Mouse (Mus musculus) ES-Bruce4 (cell line): ENCODE data around the gene Tspyl1. TPM values are rescaled to one million over a fixed set of nuclear protein-coding genes. Genes with fewer than 3 reads are reported as not detected.
A peak's percentile ranks its signal among the peaks of the same experiment; 100 is the strongest.

Experiments
- H3K27ac ChIP-seq: 2 replicates; pipeline ENCODE4 v1.5.1; 2012; ENCODE audit warnings: low read length, inconsistent platforms; ENCODE audit not compliant: insufficient read depth
- H3K27me3 ChIP-seq: 2 replicates; pipeline ENCODE4 v1.6.1; 2012; ENCODE audit warnings: mild to moderate bottlenecking, low read length, inconsistent platforms; ENCODE audit not compliant: control insufficient read depth, poor library complexity, insufficient read depth, severe bottlenecking
- H3K36me3 ChIP-seq: 2 replicates; pipeline ENCODE4 v1.6.1; 2012; ENCODE audit warnings: inconsistent platforms, mild to moderate bottlenecking, low read length, moderate library complexity; ENCODE audit not compliant: control insufficient read depth, poor library complexity, insufficient read depth, severe bottlenecking
- H3K4me1 ChIP-seq: one replicate; pipeline ENCODE4 v1.8.1; 2011; ENCODE audit warnings: low read length; ENCODE audit not compliant: control insufficient read depth, insufficient read depth
- H3K4me3 ChIP-seq: 2 replicates; pipeline ENCODE4 v1.5.1; 2011; ENCODE audit warnings: low read depth, mild to moderate bottlenecking, low read length
- H3K9ac ChIP-seq: 2 replicates; pipeline ENCODE4 v1.6.1; 2012; ENCODE audit warnings: low read depth, mild to moderate bottlenecking, inconsistent platforms; ENCODE audit not compliant: poor library complexity, severe bottlenecking
- H3K9me3 ChIP-seq: replicated peaks from 2 replicates; pipeline ENCODE4 v1.6.1; 2012; ENCODE audit warnings: mild to moderate bottlenecking, low read length, inconsistent platforms; ENCODE audit not compliant: control insufficient read depth, poor library complexity, insufficient read depth, severe bottlenecking
- CTCF ChIP-seq: IDR thresholded peaks from one replicate; pipeline ENCODE4 v1.8.1; 2011; ENCODE audit warnings: low read depth, low read length
- EP300 ChIP-seq: IDR thresholded peaks from 2 replicates; pipeline ENCODE4 v1.6.1; 2011; ENCODE audit warnings: low read depth, low read length; ENCODE audit not compliant: insufficient read depth
- POLR2A ChIP-seq: IDR thresholded peaks from one replicate; pipeline ENCODE4 v1.8.1; 2011; ENCODE audit warnings: low read length; ENCODE audit not compliant: insufficient read depth
- polyA plus RNA-seq: library from polyadenylated mRNA; stranded (reverse); fragments of >200 nt; gene quantifications from 2 replicates; pipeline ENCODE4 v1.2.4, GENCODE M21; 2011; ENCODE audit warnings: low read depth; ENCODE audit not compliant: missing spikeins, insufficient read depth, insufficient read length

Tspyl1 gene
- polyA plus RNA-seq, 1 experiment: 36.8 TPM

GRCm38 (mm10) chr10:34296911-34297298, 14.9 kb downstream of the Tspyl1 start:
- no peaks in the 10 kb centered on the region for H3K9me3 ChIP-seq
- no peaks in the 10 kb centered on the region for H3K36me3 ChIP-seq
- H3K27me3 ChIP-seq: no peaks in the 10 kb centered on the region
- no peak for TF ChIP-seq POLR2A
- TF ChIP-seq CTCF: no peak
- no peak for TF ChIP-seq EP300
- H3K4me1 ChIP-seq: no peaks in the 10 kb centered on the region
- H3K9ac ChIP-seq: peak overlapping the region; percentile 79
- H3K27ac ChIP-seq: no peak overlapping the region
- peak overlapping the region; percentile 61; the same call in 1 of the 2 replicates for H3K4me3 ChIP-seq

GRCm38 (mm10) chr10:34297299-34297979, 15.4 kb downstream of the Tspyl1 start, which contains the start of gene Tspyl4:
Tspyl4 (plus strand) TSS chr10:34297442.
- no peaks in the 10 kb centered on the region for H3K36me3 ChIP-seq
- H3K9ac ChIP-seq: peak within 1 kb of the TSS; percentile 79
- H3K9me3 ChIP-seq: no peaks in the 10 kb centered on the region
- H3K4me3 ChIP-seq: peak within 1 kb of the TSS; percentile 87
- TF ChIP-seq POLR2A (no peak), EP300 (0 out of 2 replicates have a peak, but pooled peaks have one; percentile 36), CTCF (no peak)
- no peaks in the 10 kb centered on the region for H3K27me3 ChIP-seq
- H3K4me1 ChIP-seq: no peaks in the 10 kb centered on the region
- no peak within 1 kb of the TSS for H3K27ac ChIP-seq

- H3K27me3 ChIP-seq: no peaks in the 10 kb centered on the region
- H3K9ac ChIP-seq: no peak overlapping the region
These were observed 16.2 kb downstream of the Tspyl1 start for GRCm38 (mm10) chr10:34297980-34298753.

GRCm38 (mm10) chr10:34300368-34300767, 18.4 kb downstream of the Tspyl1 start:
- H3K27me3 ChIP-seq: no peaks in the 10 kb centered on the region
- no peaks in the 10 kb centered on the region for H3K4me1 ChIP-seq
- no peak overlapping the region for H3K9ac ChIP-seq
- H3K9me3 ChIP-seq: no peaks in the 10 kb centered on the region
- H3K36me3 ChIP-seq: no peaks in the 10 kb centered on the region
- no peak for TF ChIP-seq POLR2A
- no peak for TF ChIP-seq CTCF
- TF ChIP-seq EP300: no peak
- H3K4me3 ChIP-seq: no peak overlapping the region
- H3K27ac ChIP-seq: no peak overlapping the region

More at GRCm38 (mm10) chr10:34297980-34298753, 16.2 kb downstream of the Tspyl1 start:
- no peaks in the 10 kb centered on the region for H3K4me1 ChIP-seq
- H3K9me3 ChIP-seq: no peaks in the 10 kb centered on the region
- H3K36me3 ChIP-seq: no peaks in the 10 kb centered on the region
- no peak overlapping the region for H3K27ac ChIP-seq
- H3K4me3 ChIP-seq: peak overlapping the region; percentile 87
- TF ChIP-seq POLR2A (no peak), EP300 (no peak), CTCF (no peak)

- TF ChIP-seq EP300: no peak
- TF ChIP-seq CTCF: no peak
- TF ChIP-seq POLR2A: no peak
- H3K27ac ChIP-seq: no peak overlapping the region
- no peak overlapping the region for H3K9ac ChIP-seq
- no peaks in the 10 kb centered on the region for H3K9me3 ChIP-seq
- no peak overlapping the region for H3K4me3 ChIP-seq
- H3K27me3 ChIP-seq: no peaks in the 10 kb centered on the region
- no peaks in the 10 kb centered on the region for H3K4me1 ChIP-seq
- H3K36me3 ChIP-seq: no peaks in the 10 kb centered on the region
These were observed 25.1 kb downstream of the Tspyl1 start for GRCm38 (mm10) chr10:34307070-34307469.
